Mouse (Mus musculus): ENCODE measurements around the gene Atp6v1g3. TPM values are rescaled to one million over a fixed set of nuclear protein-coding genes. Genes with fewer than 3 reads are reported as not detected.

Gene Atp6v1g3
- not detected in 2 replicates for polyA plus RNA-seq (2015; fragmentation: Nextera tagmentation; extraction: Ambion mirVana)

- no peak within 1 kb of the TSS for H3K9ac ChIP-seq
- no peaks in the 10 kb centered on the region for H3K4me1 ChIP-seq (replicated peaks)
- ATAC-seq (ENCODE audit: low read depth) (no peak), DNase-seq (no peak)
- 62% methylated on average over 2 of the region's 2 CpGs for WGBS (ENCODE audit: insufficient replicate concordance)
- no peak within 1 kb of the TSS for H3K4me3 ChIP-seq (replicated peaks)
- H3K27me3 ChIP-seq = no peaks in the 10 kb centered on the region
- H3K36me3 ChIP-seq = no peaks in the 10 kb centered on the region
- no peaks in the 10 kb centered on the region for H3K9me3 ChIP-seq (replicated peaks)
- no peak within 1 kb of the TSS for H3K4me2 ChIP-seq
- no peak within 1 kb of the TSS for H3K27ac ChIP-seq
These were observed at the start of gene Atp6v1g3 for GRCm38 (mm10) chr1:138273438-138273837. Gene Atp6v1g3 (plus strand): TSS chr1:138273738.

- Histone ChIP-seq H3K27me3 (no peaks in the 10 kb centered on the region), H3K4me2 (no peak overlapping the region), H3K27ac (no peak overlapping the region), H3K9me3 (replicated peaks) (no peaks in the 10 kb centered on the region; the same call in 1 of the 2 replicates), H3K4me1 (replicated peaks) (no peaks in the 10 kb centered on the region), H3K9ac (no peak overlapping the region), H3K36me3 (no peaks in the 10 kb centered on the region), H3K4me3 (replicated peaks) (no peak overlapping the region)
- no peak for DNase-seq
- ATAC-seq (ENCODE audit: low read depth) = no peak
These were observed 40.5 kb upstream of the Atp6v1g3 start for GRCm38 (mm10) chr1:138233051-138233450.

- Histone ChIP-seq H3K27me3 (no peaks in the 10 kb centered on the region), H3K36me3 (no peaks in the 10 kb centered on the region), H3K4me3 (replicated peaks) (no peak overlapping the region), H3K4me1 (replicated peaks) (no peaks in the 10 kb centered on the region), H3K9me3 (replicated peaks) (no peaks in the 10 kb centered on the region), H3K4me2 (no peak overlapping the region), H3K27ac (no peak overlapping the region), H3K9ac (no peak overlapping the region)
- ATAC-seq (ENCODE audit: low read depth) (no peak), DNase-seq (no peak)
- WGBS (ENCODE audit: insufficient replicate concordance) = 28% methylated on average over 2 of the region's 2 CpGs
These were observed 36.3 kb upstream of the Atp6v1g3 start for GRCm38 (mm10) chr1:138237252-138237651.

- Histone ChIP-seq H3K4me1 (replicated peaks) (no peaks in the 10 kb centered on the region), H3K36me3 (no peaks in the 10 kb centered on the region), H3K9ac (no peak overlapping the region), H3K27me3 (no peaks in the 10 kb centered on the region), H3K27ac (no peak overlapping the region), H3K4me3 (replicated peaks) (no peak overlapping the region), H3K9me3 (replicated peaks) (no peaks in the 10 kb centered on the region), H3K4me2 (no peak overlapping the region)
- 45% methylated on average over 5 of the region's 5 CpGs for WGBS (ENCODE audit: insufficient replicate concordance)
- DNase-seq (no peak), ATAC-seq (ENCODE audit: low read depth) (no peak)
These were observed 29.6 kb upstream of the Atp6v1g3 start for GRCm38 (mm10) chr1:138243947-138244346.

GRCm38 (mm10) chr1:138244485-138244884 lies 29.1 kb upstream of the Atp6v1g3 start:
- H3K4me1 ChIP-seq (replicated peaks) = no peaks in the 10 kb centered on the region
- no peak overlapping the region for H3K27ac ChIP-seq
- no peak for ATAC-seq (ENCODE audit: low read depth)
- H3K4me2 ChIP-seq = no peak overlapping the region
- WGBS (ENCODE audit: insufficient replicate concordance) = 40% methylated on average over 7 of the region's 7 CpGs
- H3K4me3 ChIP-seq (replicated peaks) = no peak overlapping the region
- H3K9me3 ChIP-seq (replicated peaks) = no peaks in the 10 kb centered on the region
- H3K27me3 ChIP-seq = no peaks in the 10 kb centered on the region
- H3K9ac ChIP-seq = no peak overlapping the region
- no peaks in the 10 kb centered on the region for H3K36me3 ChIP-seq
- DNase-seq = no peak

GRCm38 (mm10) chr1:138245103-138245502 lies 28.4 kb upstream of the Atp6v1g3 start:
- DNase-seq (no peak), ATAC-seq (ENCODE audit: low read depth) (no peak)
- no peak overlapping the region for H3K27ac ChIP-seq
- no peaks in the 10 kb centered on the region for H3K27me3 ChIP-seq
- 58% methylated on average over 4 of the region's 4 CpGs for WGBS (ENCODE audit: insufficient replicate concordance)
- H3K4me1 ChIP-seq (replicated peaks) = no peaks in the 10 kb centered on the region
- no peaks in the 10 kb centered on the region for H3K9me3 ChIP-seq (replicated peaks)
- H3K4me2 ChIP-seq = no peak overlapping the region
- no peaks in the 10 kb centered on the region for H3K36me3 ChIP-seq
- no peak overlapping the region for H3K4me3 ChIP-seq (replicated peaks)
- H3K9ac ChIP-seq = no peak overlapping the region

- Histone ChIP-seq H3K4me1 (replicated peaks) (no peaks in the 10 kb centered on the region), H3K9ac (no peak overlapping the region), H3K9me3 (replicated peaks) (no peaks in the 10 kb centered on the region), H3K27me3 (no peaks in the 10 kb centered on the region), H3K36me3 (no peaks in the 10 kb centered on the region), H3K4me3 (replicated peaks) (no peak overlapping the region), H3K4me2 (no peak overlapping the region), H3K27ac (no peak overlapping the region)
- 65% methylated on average over 3 of the region's 3 CpGs for WGBS (ENCODE audit: insufficient replicate concordance)
- ATAC-seq (ENCODE audit: low read depth) (no peak), DNase-seq (no peak)
These were observed 28.0 kb upstream of the Atp6v1g3 start for GRCm38 (mm10) chr1:138245533-138245932.

- Histone ChIP-seq H3K36me3 (no peaks in the 10 kb centered on the region), H3K9me3 (replicated peaks) (no peaks in the 10 kb centered on the region), H3K4me2 (no peak overlapping the region), H3K9ac (no peak overlapping the region), H3K27me3 (no peaks in the 10 kb centered on the region), H3K4me3 (replicated peaks) (no peak overlapping the region), H3K27ac (no peak overlapping the region), H3K4me1 (replicated peaks) (no peaks in the 10 kb centered on the region)
- 67% methylated on average over 7 of the region's 7 CpGs for WGBS (ENCODE audit: insufficient replicate concordance)
- DNase-seq = no peak
- no peak for ATAC-seq (ENCODE audit: low read depth)
These were observed 26.9 kb upstream of the Atp6v1g3 start for GRCm38 (mm10) chr1:138246438-138247164.

- Histone ChIP-seq H3K9ac (no peak overlapping the region), H3K36me3 (no peaks in the 10 kb centered on the region), H3K4me3 (replicated peaks) (no peak overlapping the region), H3K4me1 (replicated peaks) (no peaks in the 10 kb centered on the region), H3K27ac (no peak overlapping the region), H3K9me3 (replicated peaks) (no peaks in the 10 kb centered on the region), H3K27me3 (no peaks in the 10 kb centered on the region), H3K4me2 (no peak overlapping the region)
- ATAC-seq (ENCODE audit: low read depth) (no peak), DNase-seq (no peak)
- 57% methylated on average over 8 of the region's 8 CpGs for WGBS (ENCODE audit: insufficient replicate concordance)
These were observed 25.6 kb upstream of the Atp6v1g3 start for GRCm38 (mm10) chr1:138247699-138248483.

- Histone ChIP-seq H3K27me3 (no peaks in the 10 kb centered on the region), H3K9me3 (replicated peaks) (no peaks in the 10 kb centered on the region), H3K4me2 (no peak overlapping the region), H3K9ac (no peak overlapping the region), H3K4me3 (replicated peaks) (no peak overlapping the region), H3K36me3 (no peaks in the 10 kb centered on the region), H3K27ac (no peak overlapping the region), H3K4me1 (replicated peaks) (no peaks in the 10 kb centered on the region)
- WGBS (ENCODE audit: insufficient replicate concordance) = 65% methylated on average over 2 of the region's 2 CpGs
- ATAC-seq (ENCODE audit: low read depth) (no peak), DNase-seq (no peak)
These were observed 24.8 kb upstream of the Atp6v1g3 start for GRCm38 (mm10) chr1:138248770-138249169.

- no peak overlapping the region for H3K9ac ChIP-seq
- 51% methylated on average over 2 of the region's 2 CpGs for WGBS (ENCODE audit: insufficient replicate concordance)
- H3K4me3 ChIP-seq (replicated peaks) = no peak overlapping the region
- no peaks in the 10 kb centered on the region for H3K27me3 ChIP-seq
- no peaks in the 10 kb centered on the region for H3K9me3 ChIP-seq (replicated peaks)
- no peak overlapping the region for H3K4me2 ChIP-seq
- ATAC-seq (ENCODE audit: low read depth) = no peak
- H3K36me3 ChIP-seq = no peaks in the 10 kb centered on the region
- H3K4me1 ChIP-seq (replicated peaks) = no peaks in the 10 kb centered on the region
- no peak for DNase-seq
- H3K27ac ChIP-seq = no peak overlapping the region
These were observed 22.6 kb upstream of the Atp6v1g3 start for GRCm38 (mm10) chr1:138250951-138251350.
